Mouse (Mus musculus) layer of hippocampus, adult 18-20 months (tissue): ENCODE measurements around the gene Magi1. TPM values are rescaled to one million over a fixed set of nuclear protein-coding genes. Genes with fewer than 3 reads are reported as not detected.

ENCODE experiments used
- DNase-seq, 2 experiments: peaks; one replicate each; pipeline ENCODE4 v3.0.0; 2022; ENCODE audit warnings: low spot score in 2 of 2
- total RNA-seq, 2 experiments: library from RNA; stranded (reverse); gene quantifications; 2 replicates each; pipeline ENCODE4 v1.2.3; 2021

The Magi1 gene
- total RNA-seq, 2 experiments from 2014 or later = 45.0 to 46.1 TPM

- peak in 1 of 2 experiments; percentile 26 for DNase-seq
Measured at GRCm38 (mm10) chr6:94163325-94163995, 120.3 kb downstream of the Magi1 start.

GRCm38 (mm10) chr6:94162918-94163317 lies 120.8 kb downstream of the Magi1 start:
- no peak for DNase-seq

GRCm38 (mm10) chr6:94159256-94159655 lies 124.5 kb downstream of the Magi1 start:
- no peak for DNase-seq

- no peak for DNase-seq
Measured at GRCm38 (mm10) chr6:94158119-94158848, 125.4 kb downstream of the Magi1 start.

- no peak for DNase-seq
Measured at GRCm38 (mm10) chr6:94155996-94156395, 127.7 kb downstream of the Magi1 start.

- no peak for DNase-seq
Measured at GRCm38 (mm10) chr6:94154854-94155601, 128.7 kb downstream of the Magi1 start.

GRCm38 (mm10) chr6:94152881-94153280 lies 130.8 kb downstream of the Magi1 start:
- DNase-seq = no peak

GRCm38 (mm10) chr6:94150876-94151275 lies 132.8 kb downstream of the Magi1 start:
- DNase-seq = no peak

- peak; percentile 24 to 60 for DNase-seq
Measured at GRCm38 (mm10) chr6:94149800-94150199, 133.9 kb downstream of the Magi1 start.

- no peak for DNase-seq
Measured at GRCm38 (mm10) chr6:94146206-94146493, 137.6 kb downstream of the Magi1 start.

- no peak for DNase-seq
Measured at GRCm38 (mm10) chr6:94145430-94146205, 138.1 kb downstream of the Magi1 start.

GRCm38 (mm10) chr6:94142493-94142892 lies 141.2 kb downstream of the Magi1 start:
- no peak for DNase-seq

- no peak for DNase-seq
Measured at GRCm38 (mm10) chr6:94141496-94141895, 142.2 kb downstream of the Magi1 start.

- no peak for DNase-seq
Measured at GRCm38 (mm10) chr6:94139952-94140414, 143.7 kb downstream of the Magi1 start.

- no peak for DNase-seq
Measured at GRCm38 (mm10) chr6:94136693-94137092, 147.0 kb downstream of the Magi1 start.

GRCm38 (mm10) chr6:94134159-94134558 lies 149.6 kb downstream of the Magi1 start:
- DNase-seq = no peak

- no peak for DNase-seq
Measured at GRCm38 (mm10) chr6:94131999-94132398, 151.7 kb downstream of the Magi1 start.

GRCm38 (mm10) chr6:94130389-94130788 lies 153.3 kb downstream of the Magi1 start:
- no peak for DNase-seq

GRCm38 (mm10) chr6:94126763-94127162 lies 157.0 kb downstream of the Magi1 start:
- no peak for DNase-seq

- no peak for DNase-seq
Measured at GRCm38 (mm10) chr6:94125144-94125543, 158.6 kb downstream of the Magi1 start.

GRCm38 (mm10) chr6:94124279-94124678 lies 159.4 kb downstream of the Magi1 start:
- no peak for DNase-seq
